Mouse (Mus musculus) myocyte (in vitro differentiated cells): Measurements from ENCODE around the gene Zc3hav1. TPM values are rescaled to one million over a fixed set of nuclear protein-coding genes. Genes with fewer than 3 reads are reported as not detected.

ENCODE experiments used
- H3K27me3 ChIP-seq: one replicate; pipeline ENCODE4 v1.6.1; 2011; ENCODE audit not compliant: control insufficient read depth, insufficient read depth, insufficient read length
- H3K36me3 ChIP-seq: one replicate; pipeline ENCODE4 v1.6.1; 2011; ENCODE audit not compliant: control insufficient read depth, insufficient read depth
- H3K4me2 ChIP-seq: one replicate; pipeline ENCODE4 v1.6.1; 2011; ENCODE audit warnings: low read depth, control low read depth
- H3K4me3 ChIP-seq: one replicate; pipeline ENCODE4 v1.5.1; 2011; ENCODE audit warnings: mild to moderate bottlenecking, control low read depth, moderate library complexity
- H3K79me2 ChIP-seq: one replicate; pipeline ENCODE4 v1.6.1; 2011; ENCODE audit not compliant: control insufficient read depth, insufficient read depth
- H3ac ChIP-seq: one replicate; pipeline ENCODE4 v1.6.1; 2011; ENCODE audit not compliant: control insufficient read depth, insufficient read length
- CEBPB ChIP-seq: IDR thresholded peaks from 2 replicates; pipeline ENCODE4 v1.6.1; 2011; ENCODE audit warnings: mild to moderate bottlenecking, moderate library complexity; ENCODE audit not compliant: poor library complexity, insufficient read depth, severe bottlenecking
- E2F4 ChIP-seq: IDR thresholded peaks from one replicate; pipeline ENCODE4 v1.6.1; 2011; ENCODE audit warnings: mild to moderate bottlenecking, control low read depth, moderate library complexity; ENCODE audit not compliant: insufficient read depth
- MAX ChIP-seq: IDR thresholded peaks from one replicate; pipeline ENCODE4 v1.6.1; 2011; ENCODE audit warnings: low read depth, mild to moderate bottlenecking, control low read depth
- MYOD1 ChIP-seq, 3 experiments: IDR thresholded peaks; one replicate each; pipeline ENCODE4 v1.6.1; 2011; ENCODE audit warnings: control low read depth in 2 of 3, low read depth in 2 of 3, mild to moderate bottlenecking in 2 of 3, moderate library complexity in 1 of 3; ENCODE audit not compliant: insufficient read length in 2 of 3, control insufficient read depth in 1 of 3
- MYOG ChIP-seq, 3 experiments: IDR thresholded peaks; one replicate each; pipeline ENCODE4 v1.6.1; 2011; ENCODE audit warnings: control low read depth in 2 of 3, low read depth in 2 of 3, mild to moderate bottlenecking in 2 of 3; ENCODE audit not compliant: insufficient read length in 2 of 3, control insufficient read depth in 1 of 3, insufficient read depth in 1 of 3
- POLR2A ChIP-seq: IDR thresholded peaks from one replicate; pipeline ENCODE4 v1.6.1; 2011; ENCODE audit warnings: low read depth, mild to moderate bottlenecking, control low read depth, moderate library complexity; ENCODE audit not compliant: insufficient read length
- POLR2AphosphoS2 ChIP-seq: IDR thresholded peaks from one replicate; pipeline ENCODE4 v1.6.1; 2011; ENCODE audit warnings: low read depth, control low read depth; ENCODE audit not compliant: insufficient read length
- REST ChIP-seq: IDR thresholded peaks from one replicate; pipeline ENCODE4 v1.6.1; 2011; ENCODE audit warnings: mild to moderate bottlenecking, control low read depth, moderate library complexity; ENCODE audit not compliant: insufficient read depth, insufficient read length
- SRF ChIP-seq: IDR thresholded peaks from one replicate; pipeline ENCODE4 v1.6.1; 2011; ENCODE audit warnings: low read depth; ENCODE audit not compliant: control insufficient read depth, insufficient read length
- TCF12 ChIP-seq: IDR thresholded peaks from one replicate; pipeline ENCODE4 v1.6.1; 2011; ENCODE audit warnings: mild to moderate bottlenecking, control low read depth; ENCODE audit not compliant: poor library complexity, insufficient read depth, severe bottlenecking
- TCF3 ChIP-seq: IDR thresholded peaks from one replicate; pipeline ENCODE4 v1.6.1; 2011; ENCODE audit warnings: low read depth, control low read depth; ENCODE audit not compliant: insufficient read length
- USF1 ChIP-seq: IDR thresholded peaks from one replicate; pipeline ENCODE4 v1.6.1; 2011; ENCODE audit warnings: low read depth, mild to moderate bottlenecking, control low read depth, moderate library complexity
- polyA plus RNA-seq: library from polyadenylated mRNA; unstranded; fragments of >200 nt; fragmentation: generic; extraction: Trizol; gene quantifications from one replicate; pipeline ENCODE4 v1.2.1, GENCODE M21; 2012; ENCODE audit warnings: missing spikeins

Gene Zc3hav1
- polyA plus RNA-seq, 1 experiment, result 45.0 TPM

DNA sequence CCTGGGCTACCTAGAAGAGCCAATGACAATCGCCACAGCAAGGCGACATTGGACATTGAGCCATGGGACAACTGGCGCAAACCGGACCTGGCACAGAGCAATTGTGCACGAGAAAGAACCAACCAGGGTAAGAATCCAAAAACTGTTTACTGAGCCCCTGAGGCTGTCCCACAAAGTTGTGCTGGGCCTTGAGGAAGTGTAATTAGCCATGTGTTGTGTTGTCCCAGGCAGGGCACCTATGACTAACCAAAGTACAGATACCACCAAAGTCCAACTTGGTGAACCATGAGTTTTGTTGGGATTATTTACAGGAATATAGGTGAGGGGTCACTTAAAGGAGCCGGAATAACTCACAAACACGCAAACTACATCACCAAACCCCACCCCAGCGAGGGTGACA is 96.9 kb downstream of the Zc3hav1 start:
- Histone ChIP-seq H3K36me3 (no peaks in the 10 kb centered on the region), H3K4me3 (no peak overlapping the region), H3K4me2 (no peak overlapping the region), H3K27me3 (no peaks in the 10 kb centered on the region), H3ac (no peak overlapping the region), H3K79me2 (no peaks in the 10 kb centered on the region)
- TF ChIP-seq CEBPB, result no peak
- no peak for TF ChIP-seq POLR2A
- no peak for TF ChIP-seq TCF12
- no peak for TF ChIP-seq REST
- no peak for TF ChIP-seq MYOD1 (IDR thresholded peaks at IDR 0.05; ENCODE audit: control insufficient read depth in 1 of 3, insufficient read length in 2 of 3, low read depth in 2 of 3)
- TF ChIP-seq USF1, result no peak
- TF ChIP-seq MAX, result no peak

- H3K27me3 ChIP-seq, result no peaks in the 10 kb centered on the region
- TF ChIP-seq TCF3 (no peak), MYOG (IDR thresholded peaks at IDR 0.05; ENCODE audit: control insufficient read depth in 1 of 3, insufficient read depth in 1 of 3, insufficient read length in 2 of 3, low read depth in 2 of 3) (peak in 1 of 3 experiments; percentile 5), E2F4 (no peak), MYOD1 (IDR thresholded peaks at IDR 0.05; ENCODE audit: control insufficient read depth in 1 of 3, insufficient read length in 2 of 3, low read depth in 2 of 3) (peak in 1 of 3 experiments; percentile 11)
Observed at GRCm38 (mm10) chr6:38256793-38257192, 97.6 kb downstream of the Zc3hav1 start.

GRCm38 (mm10) chr6:38255794-38256193 is 98.6 kb downstream of the Zc3hav1 start:
- TF ChIP-seq TCF3 (no peak), SRF (no peak), POLR2AphosphoS2 (no peak), TCF12 (no peak), CEBPB (no peak), USF1 (no peak), POLR2A (no peak), REST (no peak), MAX (no peak), E2F4 (no peak), MYOG (IDR thresholded peaks at IDR 0.05; ENCODE audit: control insufficient read depth in 1 of 3, insufficient read depth in 1 of 3, insufficient read length in 2 of 3, low read depth in 2 of 3) (no peak), MYOD1 (IDR thresholded peaks at IDR 0.05; ENCODE audit: control insufficient read depth in 1 of 3, insufficient read length in 2 of 3, low read depth in 2 of 3) (no peak)
- Histone ChIP-seq H3K36me3 (no peaks in the 10 kb centered on the region), H3K4me3 (no peak overlapping the region), H3K4me2 (no peak overlapping the region), H3K79me2 (no peaks in the 10 kb centered on the region), H3ac (no peak overlapping the region), H3K27me3 (no peaks in the 10 kb centered on the region)

More at GRCm38 (mm10) chr6:38256793-38257192, 97.6 kb downstream of the Zc3hav1 start:
- H3K4me3 ChIP-seq, result no peak overlapping the region
- H3ac ChIP-seq, result no peak overlapping the region
- H3K36me3 ChIP-seq, result no peaks in the 10 kb centered on the region
- no peak overlapping the region for H3K4me2 ChIP-seq
- no peaks in the 10 kb centered on the region for H3K79me2 ChIP-seq

Other genes starting within 250 kb of the Zc3hav1 start
- gene Tmem213, start 245.3 kb downstream of the Zc3hav1 start, polyA plus RNA-seq, result not detected
- 0.01 TPM for gene Atp6v0a4, start 230.0 kb downstream of the Zc3hav1 start, polyA plus RNA-seq
- gene D630045J12Rik, start 100.6 kb downstream of the Zc3hav1 start, polyA plus RNA-seq, result 0.77 TPM
- gene Zc3hav1l, start 55.3 kb downstream of the Zc3hav1 start, polyA plus RNA-seq, result 0.92 TPM
- 2.3 TPM for gene Ttc26, start 26.9 kb upstream of the Zc3hav1 start, polyA plus RNA-seq
- gene Ubn2, start 79.3 kb upstream of the Zc3hav1 start, polyA plus RNA-seq, result 2.3 TPM
- 110 TPM for gene Fmc1, start 178.9 kb upstream of the Zc3hav1 start, polyA plus RNA-seq
- gene Luc7l2, start 196.7 kb upstream of the Zc3hav1 start, polyA plus RNA-seq, result 21.1 TPM